Mouse (Mus musculus) frontal cortex, postnatal 25 days (tissue): ENCODE results near the gene Agxt2.

Source experiments
- DNase-seq, 2 experiments: peaks; one replicate each; pipeline ENCODE4 v3.0.0; 2022; ENCODE audit warnings: low spot score in 2 of 2

Agxt2 gene

DNA sequence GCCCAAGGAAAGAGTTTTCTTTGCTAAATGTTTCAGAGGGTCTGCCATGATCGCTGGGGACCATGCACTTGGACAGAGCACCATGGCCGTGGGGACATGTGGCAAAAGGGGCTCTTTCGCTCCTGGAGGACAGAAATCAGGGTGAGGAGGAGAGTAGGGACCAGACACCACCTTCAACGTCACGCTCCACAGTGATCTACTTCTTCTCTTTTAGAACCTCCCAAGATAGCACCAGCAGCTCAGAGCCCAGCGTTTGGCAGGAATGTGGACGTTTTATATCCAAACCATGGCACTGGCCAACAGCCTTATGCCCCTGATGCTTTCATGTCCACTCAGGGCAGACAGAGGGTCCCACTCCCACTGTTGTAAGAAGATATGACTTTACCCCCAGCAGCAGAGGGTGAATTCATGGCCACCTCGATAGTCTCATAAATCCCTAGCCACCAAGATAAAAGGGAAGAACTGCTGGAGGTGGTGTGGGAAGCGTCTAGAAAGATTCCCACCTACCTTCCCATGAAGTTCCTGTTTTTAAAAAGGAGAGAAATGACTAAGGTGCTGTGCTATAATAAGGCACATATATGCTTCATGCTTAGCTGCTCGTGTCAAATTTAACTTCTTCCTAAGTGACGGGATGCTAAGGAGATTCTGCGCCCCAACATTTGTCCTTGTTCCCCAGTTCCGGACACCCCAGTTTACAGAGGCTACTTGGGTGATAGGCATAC, 68.4 kb downstream of the Agxt2 start:
- DNase-seq: no peak

GRCm38 (mm10) chr15:10436893-10437292, 78.6 kb downstream of the Agxt2 start:
- DNase-seq: no peak

- DNase-seq: no peak
These were observed 81.6 kb downstream of the Agxt2 start for GRCm38 (mm10) chr15:10439963-10440362.

GRCm38 (mm10) chr15:10441493-10441892, 83.2 kb downstream of the Agxt2 start:
- DNase-seq: no peak

DNA sequence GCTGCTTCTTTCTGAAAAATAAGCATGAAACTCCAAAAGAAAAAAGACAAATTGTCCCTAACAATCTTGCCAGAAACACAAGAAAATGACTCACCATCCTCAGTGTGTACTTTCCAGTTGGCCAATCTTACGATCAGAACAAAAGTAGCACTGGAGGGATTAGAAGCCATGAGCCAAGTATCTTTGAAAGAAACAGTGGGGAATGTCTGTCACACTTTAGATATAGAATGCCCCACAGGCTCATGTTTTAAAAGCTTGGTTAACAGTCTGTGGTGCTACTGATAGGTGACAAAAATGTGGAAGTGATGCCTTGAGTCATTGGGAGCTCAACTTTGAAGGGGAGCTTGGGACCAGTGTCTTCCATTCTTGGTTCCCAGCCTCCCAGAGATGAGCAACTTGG, 83.9 kb downstream of the Agxt2 start:
- no peak for DNase-seq

- no peak for DNase-seq
These were observed 88.8 kb downstream of the Agxt2 start for GRCm38 (mm10) chr15:10447102-10447501.
